Mouse (Mus musculus) midbrain, embryonic 13.5 days (tissue): ENCODE measurements around the gene Defa26. TPM values are rescaled to one million over a fixed set of nuclear protein-coding genes. Genes with fewer than 3 reads are reported as not detected.
"Not testable (repeated sequence)": the region's sequence is repeated elsewhere in the genome, so short reads cannot be mapped to it uniquely, and the experiment has no call there.

Experiments used
- ATAC-seq: fragments of 200-750 bp; cut with Nextera tagmentation; 2 replicates; pipeline ENCODE4 v1.8.0; 2017; ENCODE audit warnings: mild to moderate bottlenecking, moderate TSS enrichment, moderate library complexity
- H3K27ac ChIP-seq: fragments of 300-500 bp; sonication (generic); 2 replicates; pipeline ENCODE4 v1.5.1; 2015; ENCODE audit warnings: inconsistent platforms, mild to moderate bottlenecking, moderate library complexity
- H3K27me3 ChIP-seq: fragments of 300-500 bp; sonication (generic); 2 replicates; pipeline ENCODE4 v1.6.1; 2015; ENCODE audit warnings: mild to moderate bottlenecking, inconsistent platforms
- H3K36me3 ChIP-seq: fragments of 300-500 bp; sonication (generic); 2 replicates; pipeline ENCODE4 v1.6.1; 2015; ENCODE audit warnings: mild to moderate bottlenecking, inconsistent platforms
- H3K4me1 ChIP-seq: fragments of 300-500 bp; sonication (generic); replicated peaks from 2 replicates; pipeline ENCODE4 v1.6.1; 2015; ENCODE audit warnings: inconsistent platforms
- H3K4me2 ChIP-seq: fragments of 300-500 bp; sonication (generic); replicated peaks from 2 replicates; pipeline ENCODE4 v1.6.1; 2015; ENCODE audit warnings: moderate library complexity, mild to moderate bottlenecking, inconsistent platforms
- H3K4me3 ChIP-seq: fragments of 300-500 bp; sonication (generic); replicated peaks from 2 replicates; pipeline ENCODE4 v1.5.1; 2015; ENCODE audit warnings: mild to moderate bottlenecking, inconsistent platforms
- H3K9ac ChIP-seq: fragments of 300-500 bp; sonication (generic); replicated peaks from 2 replicates; pipeline ENCODE4 v1.6.1; 2015; ENCODE audit warnings: mild to moderate bottlenecking, inconsistent platforms
- H3K9me3 ChIP-seq: fragments of 300-500 bp; sonication (generic); 2 replicates; pipeline ENCODE4 v1.6.1; 2016; ENCODE audit warnings: mild to moderate bottlenecking, inconsistent platforms
- WGBS: fragments of 180-500 bp; shearing (Covaris S2); methylation state at CpG from one replicate; pipeline ENCODE4 v1.1.7; 2015; 5-methylcytosine and 5-hydroxymethylcytosine counted together
- polyA plus RNA-seq: library from polyadenylated mRNA; unstranded; fragments of >200 nt; fragmentation: Nextera tagmentation; extraction: Ambion mirVana; gene quantifications from 2 replicates; pipeline ENCODE4 v1.2.1, GENCODE M21; 2015

Defa26 gene
- not detected in 2 replicates for polyA plus RNA-seq

- H3K4me1 ChIP-seq, H3K9ac ChIP-seq, H3K4me2 ChIP-seq, H3K36me3 ChIP-seq, H3K27me3 ChIP-seq, H3K9me3 ChIP-seq, H3K27ac ChIP-seq, ATAC-seq, H3K4me3 ChIP-seq: not testable (repeated sequence)
- 78% methylated on average over 1 of the region's 1 CpGs for WGBS
Observed at GRCm38 (mm10) chr8:21617883-21618282, at the start of gene Defa26. Gene Defa26 (plus strand): TSS chr8:21618183.

GRCm38 (mm10) chr8:21582706-21583105, 35.3 kb upstream of the Defa26 start, which contains the start of gene Defa28:
Gene Defa28 (plus strand): TSS chr8:21583006.
- not testable (repeated sequence) for H3K9ac ChIP-seq, H3K27ac ChIP-seq, H3K9me3 ChIP-seq, H3K4me2 ChIP-seq, H3K4me1 ChIP-seq, H3K27me3 ChIP-seq, H3K4me3 ChIP-seq, H3K36me3 ChIP-seq, ATAC-seq
- no CpG with 5 or more reads among the region's 1 CpGs for WGBS

- not testable (repeated sequence) for H3K9me3 ChIP-seq, H3K4me1 ChIP-seq, H3K36me3 ChIP-seq, ATAC-seq, H3K4me3 ChIP-seq, H3K27me3 ChIP-seq, H3K27ac ChIP-seq, H3K9ac ChIP-seq, H3K4me2 ChIP-seq
- no CpG with 5 or more reads among the region's 1 CpGs for WGBS
Observed at GRCm38 (mm10) chr8:21594408-21594807, 23.6 kb upstream of the Defa26 start, which contains the start of gene Gm7861. Gene Gm7861 (minus strand): TSS chr8:21594508.

GRCm38 (mm10) chr8:21655480-21655879, 37.5 kb downstream of the Defa26 start, which contains the start of gene Defa17:
Gene Defa17 (plus strand): TSS chr8:21655780.
- H3K4me1 ChIP-seq, H3K4me2 ChIP-seq, H3K27ac ChIP-seq, H3K9me3 ChIP-seq, H3K27me3 ChIP-seq, H3K9ac ChIP-seq, H3K36me3 ChIP-seq, H3K4me3 ChIP-seq, ATAC-seq: not testable (repeated sequence)
- WGBS, result no CpG with 5 or more reads among the region's 2 CpGs

GRCm38 (mm10) chr8:21665497-21665896, 47.5 kb downstream of the Defa26 start, which contains the start of gene Defa34:
Gene Defa34 (plus strand): TSS chr8:21665797.
- not testable (repeated sequence) for H3K4me2 ChIP-seq, H3K9me3 ChIP-seq, H3K4me3 ChIP-seq, H3K27ac ChIP-seq, ATAC-seq, H3K4me1 ChIP-seq, H3K9ac ChIP-seq, H3K27me3 ChIP-seq, H3K36me3 ChIP-seq
- 83% methylated on average over 1 of the region's 1 CpGs for WGBS

Other genes with a start within 250 kb of the Defa26 start
- gene Defa2, start 239.7 kb upstream of the Defa26 start, polyA plus RNA-seq, result not detected in 2 replicates
- gene Defa33, start 226.4 kb upstream of the Defa26 start, polyA plus RNA-seq, result not detected in 2 replicates
- gene Defa36, start 190.8 kb upstream of the Defa26 start, polyA plus RNA-seq, result not detected in 2 replicates
- gene Gm7849, start 161.6 kb upstream of the Defa26 start, polyA plus RNA-seq, result not detected in 2 replicates
- not detected in 2 replicates for gene Defa20, start 108.9 kb upstream of the Defa26 start, polyA plus RNA-seq
- gene Defa32, start 89.2 kb upstream of the Defa26 start, polyA plus RNA-seq, result not detected in 2 replicates
- gene Defa37, start 52.8 kb upstream of the Defa26 start, polyA plus RNA-seq, result not detected in 2 replicates
- not detected in 2 replicates for gene Defa28, start 35.2 kb upstream of the Defa26 start, polyA plus RNA-seq
- gene Gm7861, start 23.7 kb upstream of the Defa26 start, polyA plus RNA-seq, result not detected in 2 replicates
- not detected in 2 replicates for gene Defa17, start 37.6 kb downstream of the Defa26 start, polyA plus RNA-seq
- gene Defa34, start 47.6 kb downstream of the Defa26 start, polyA plus RNA-seq, result not detected in 2 replicates
- not detected in 2 replicates for gene AY761184, start 85.5 kb downstream of the Defa26 start, polyA plus RNA-seq
- gene Defa24, start 116.3 kb downstream of the Defa26 start, polyA plus RNA-seq, result not detected in 2 replicates
- not detected in 2 replicates for gene Defb50, start 205.4 kb downstream of the Defa26 start, polyA plus RNA-seq
- 0.70 TPM in 1 of 2 replicates, not detected in the other for gene Defb2, start 221.7 kb downstream of the Defa26 start, polyA plus RNA-seq
- gene Defb10, start 240.7 kb downstream of the Defa26 start, polyA plus RNA-seq, result not detected in 2 replicates